Mouse (Mus musculus): ENCODE data around the gene Crxos.

Crxos gene

DNA sequence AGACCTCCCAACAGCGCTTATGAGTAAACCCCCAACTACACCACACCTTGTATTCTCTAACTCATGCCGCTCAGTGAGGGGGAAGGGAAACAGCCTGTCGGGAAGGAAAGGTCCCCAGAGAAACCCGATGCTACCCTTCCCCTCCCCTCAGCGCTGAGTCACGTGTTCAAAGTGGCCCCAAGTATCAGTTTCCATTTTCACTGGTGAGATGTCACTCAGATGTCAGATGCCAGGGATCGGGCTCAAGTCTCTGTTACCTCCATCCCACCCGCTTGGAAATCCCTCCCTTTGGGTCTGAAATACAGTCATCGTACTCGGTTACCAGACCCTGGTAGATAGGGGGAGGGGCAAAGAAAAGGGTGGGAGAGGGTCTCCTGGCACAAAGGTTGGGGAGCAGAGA lies 39.4 kb downstream of the Crxos start:
- peak; percentile 82 for DNase-seq (ENCODE audit: low spot score)

DNA sequence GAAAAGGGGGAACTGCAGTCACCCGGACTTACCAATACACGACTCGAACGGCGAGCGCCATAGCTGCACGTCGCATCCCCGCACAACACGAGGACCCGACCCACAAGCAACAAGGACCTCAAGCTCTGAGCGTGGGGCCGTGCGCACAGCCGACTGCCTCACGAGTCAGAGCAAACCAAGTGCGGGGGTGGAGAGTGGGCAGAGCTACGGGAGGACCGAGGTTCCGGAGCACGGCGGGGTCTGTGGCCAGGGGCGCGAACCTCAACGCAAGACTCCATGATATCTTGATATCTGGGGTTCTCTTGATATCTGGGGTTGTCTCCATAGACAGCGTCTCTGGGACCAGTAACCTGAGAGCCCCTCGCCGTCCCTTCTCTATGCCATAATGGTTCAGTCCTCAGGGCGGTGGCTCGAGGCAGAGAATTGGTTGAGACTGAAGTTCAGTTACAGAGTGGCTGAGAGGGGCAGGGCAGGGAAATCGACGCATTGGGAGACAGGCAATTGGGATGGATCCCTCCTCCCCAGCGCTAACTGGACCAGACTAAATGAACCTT lies 39.9 kb downstream of the Crxos start, which contains the start of gene Selenow:
Selenow (minus strand) TSS at position 183 of the 554 bp plus-strand sequence.
- DNase-seq (ENCODE audit: low spot score): peak; percentile 96

DNA sequence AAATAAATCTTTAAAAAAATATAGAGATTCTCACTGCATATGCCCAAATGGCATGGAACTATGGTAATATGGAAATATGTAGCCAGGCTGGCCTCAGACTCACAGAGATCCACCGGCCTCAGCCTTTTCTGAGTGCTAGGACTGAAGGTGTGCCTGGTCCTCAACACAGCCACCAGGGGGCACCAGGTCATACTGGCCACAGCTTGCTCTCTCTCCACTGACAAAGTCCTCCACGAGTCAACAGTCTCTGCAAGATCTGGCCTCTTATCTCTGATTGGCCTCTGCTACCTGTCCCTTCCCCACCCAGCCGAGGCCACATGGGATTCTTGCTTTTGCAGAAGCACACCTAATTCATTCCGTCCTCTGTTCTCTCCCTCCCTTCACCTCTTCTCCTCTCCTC lies 47.5 kb downstream of the Crxos start:
- peak; percentile 74 for DNase-seq (ENCODE audit: low spot score)

DNA sequence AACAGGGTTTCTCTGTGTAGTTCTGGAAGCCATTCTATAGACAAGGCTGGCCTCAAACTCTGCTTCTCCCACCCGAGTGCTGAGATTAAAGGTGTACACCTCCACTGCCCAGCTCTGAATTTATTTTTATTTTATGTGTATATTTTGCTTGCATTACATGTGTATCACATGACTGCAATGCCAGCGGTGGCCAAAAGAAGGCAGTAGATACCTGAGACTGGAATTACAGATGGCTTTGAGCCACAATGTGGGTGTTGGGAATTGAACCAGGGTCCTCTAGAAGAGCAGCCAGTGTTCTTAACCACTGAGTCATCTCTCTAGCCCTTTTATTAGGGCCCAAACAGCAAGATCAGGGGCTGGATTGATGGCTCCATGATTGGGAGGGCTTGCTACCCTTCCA lies 48.1 kb downstream of the Crxos start:
- no peak for DNase-seq (ENCODE audit: low spot score)

DNA sequence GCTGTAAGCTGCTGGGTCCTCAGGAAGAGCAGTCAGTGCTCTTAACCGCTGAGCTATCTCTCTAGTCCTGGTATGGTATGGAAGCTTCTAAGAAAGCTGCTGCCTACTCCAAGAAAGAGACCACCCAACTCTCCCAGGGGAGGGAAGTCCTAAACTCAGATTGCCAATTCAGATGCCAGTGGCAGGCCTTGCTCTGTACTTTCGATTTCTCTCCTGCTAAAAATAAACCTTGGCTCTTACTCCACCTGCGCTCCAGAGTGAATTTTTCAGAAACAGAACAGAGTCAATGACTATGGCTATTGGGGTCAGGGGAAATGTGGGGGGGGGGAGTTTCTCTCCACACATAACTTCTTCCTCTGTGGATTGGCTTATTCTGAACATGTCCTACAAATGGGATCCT lies 49.2 kb downstream of the Crxos start:
- no peak for DNase-seq (ENCODE audit: low spot score)

DNA sequence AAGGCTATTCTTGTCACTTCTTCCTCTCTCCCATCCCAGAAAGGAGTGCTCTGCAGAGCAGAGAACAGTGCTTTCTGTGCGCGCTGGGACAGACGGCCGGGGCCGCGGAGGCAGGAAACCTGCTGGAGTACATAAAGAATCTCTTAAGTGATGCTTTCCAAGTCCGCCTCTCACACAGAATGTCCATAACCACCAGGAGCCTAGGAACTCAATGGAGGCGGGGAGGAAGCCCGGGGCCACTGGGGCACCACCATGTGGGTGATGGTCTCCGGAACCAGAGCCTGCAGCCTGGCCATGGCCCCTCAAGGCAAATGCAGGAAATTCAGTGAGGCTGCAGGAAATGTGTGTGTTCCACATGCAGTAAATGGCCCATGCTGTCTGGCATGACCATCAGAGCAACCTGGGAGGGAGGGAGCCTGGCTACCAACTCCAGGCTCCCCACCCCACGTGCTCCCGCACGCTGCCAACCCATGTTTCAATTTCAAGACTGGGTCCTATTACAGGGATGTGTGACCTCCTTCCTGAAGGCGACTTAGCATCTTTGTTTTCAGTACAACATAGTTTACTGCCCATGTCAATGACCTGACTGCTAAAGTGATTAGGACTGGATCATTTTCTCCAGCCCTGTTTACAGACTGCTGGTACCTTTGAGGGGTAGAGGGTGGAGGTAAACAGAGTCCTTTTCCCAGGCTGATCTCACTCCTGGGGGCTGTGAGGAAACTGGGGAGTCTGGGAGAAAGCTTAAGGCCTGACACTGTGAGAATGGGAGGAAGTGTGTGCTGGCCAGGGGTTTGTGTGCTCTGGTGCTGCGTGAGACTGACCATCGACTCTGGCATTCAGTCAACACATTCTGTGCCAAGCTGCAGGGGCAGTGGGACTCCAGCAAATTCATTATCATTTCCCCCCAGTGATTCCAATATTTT lies 51.3 kb downstream of the Crxos start:
- no peak for DNase-seq (ENCODE audit: low spot score)

DNA sequence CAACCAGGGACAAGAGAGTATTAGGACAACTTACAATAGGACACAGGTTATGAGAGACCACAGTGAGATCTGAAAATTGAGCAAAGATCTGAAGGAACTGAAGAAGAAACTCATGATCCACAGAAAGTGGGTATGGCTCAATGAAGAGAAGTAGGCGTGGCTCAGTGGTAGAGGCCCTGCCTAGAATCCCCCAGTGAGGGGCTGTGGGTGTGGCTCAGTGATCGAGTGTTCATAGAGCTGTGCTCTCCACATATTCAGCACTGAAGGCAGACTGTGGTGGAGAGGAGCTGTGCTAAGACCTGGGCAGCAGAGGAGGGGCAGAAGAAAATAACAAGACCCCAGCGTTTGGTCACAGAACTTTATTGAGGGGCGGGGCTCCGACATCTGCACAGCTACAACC lies 55.1 kb downstream of the Crxos start:
- DNase-seq (ENCODE audit: low spot score): no peak

DNA sequence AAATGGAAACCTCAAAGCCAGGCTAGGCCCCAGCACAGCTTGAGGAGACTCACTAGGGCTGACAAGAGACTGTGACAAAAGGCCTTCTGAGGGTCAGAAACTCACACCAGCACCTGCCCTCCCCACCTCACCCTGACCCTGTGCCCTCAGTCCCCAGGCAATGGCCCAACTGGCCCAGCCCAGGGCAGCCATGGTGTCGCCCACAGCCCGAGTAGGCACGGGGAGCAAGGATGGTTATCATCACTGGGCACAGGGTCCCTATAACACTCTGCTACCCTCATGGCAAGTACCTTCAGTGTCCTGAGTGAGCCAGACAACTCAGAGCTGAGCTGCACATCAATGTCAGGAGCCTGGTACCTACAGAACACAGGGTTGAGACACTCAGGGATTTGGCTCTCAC lies 56.2 kb downstream of the Crxos start:
- no peak for DNase-seq (ENCODE audit: low spot score)

DNA sequence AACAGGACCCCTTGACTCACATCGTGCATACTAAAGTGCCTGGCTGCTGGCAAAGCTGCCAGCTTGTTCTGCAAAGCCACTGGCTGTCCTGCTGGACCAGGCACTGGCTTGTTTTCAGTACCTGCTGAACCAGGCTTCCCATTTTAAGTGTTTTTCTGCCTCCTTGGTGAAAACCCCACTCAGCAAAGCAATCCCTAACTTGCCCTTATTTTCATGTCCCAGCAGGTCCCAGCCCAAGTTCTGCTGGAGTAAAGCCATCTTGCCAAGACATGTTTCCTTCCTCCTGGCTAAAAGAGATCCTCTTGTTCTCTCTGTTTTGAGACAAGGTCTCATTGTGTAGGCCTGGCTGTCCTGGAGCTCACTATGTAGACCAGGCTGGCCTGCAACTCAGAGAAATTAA lies 61.9 kb downstream of the Crxos start:
- DNase-seq (ENCODE audit: low spot score): no peak

DNA sequence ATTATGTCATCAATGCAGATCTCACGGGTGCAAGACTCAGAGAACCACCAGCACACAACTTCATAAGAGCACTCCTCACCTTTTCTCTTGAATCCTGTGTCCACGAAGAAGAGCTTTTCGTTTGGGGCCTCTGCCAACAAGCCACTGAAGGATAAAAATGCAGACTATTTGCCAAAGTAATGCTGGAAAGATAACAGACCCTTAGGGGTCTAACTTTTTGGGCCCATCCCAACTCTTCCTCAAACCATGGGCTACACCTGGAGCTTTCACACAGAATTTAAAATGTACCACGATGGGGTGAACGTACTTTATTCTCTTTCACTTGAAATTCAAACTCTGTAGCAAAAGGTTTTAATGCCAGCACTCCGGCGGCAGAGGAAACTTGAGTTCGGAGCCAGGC lies 62.8 kb downstream of the Crxos start:
- DNase-seq (ENCODE audit: low spot score): no peak

DNA sequence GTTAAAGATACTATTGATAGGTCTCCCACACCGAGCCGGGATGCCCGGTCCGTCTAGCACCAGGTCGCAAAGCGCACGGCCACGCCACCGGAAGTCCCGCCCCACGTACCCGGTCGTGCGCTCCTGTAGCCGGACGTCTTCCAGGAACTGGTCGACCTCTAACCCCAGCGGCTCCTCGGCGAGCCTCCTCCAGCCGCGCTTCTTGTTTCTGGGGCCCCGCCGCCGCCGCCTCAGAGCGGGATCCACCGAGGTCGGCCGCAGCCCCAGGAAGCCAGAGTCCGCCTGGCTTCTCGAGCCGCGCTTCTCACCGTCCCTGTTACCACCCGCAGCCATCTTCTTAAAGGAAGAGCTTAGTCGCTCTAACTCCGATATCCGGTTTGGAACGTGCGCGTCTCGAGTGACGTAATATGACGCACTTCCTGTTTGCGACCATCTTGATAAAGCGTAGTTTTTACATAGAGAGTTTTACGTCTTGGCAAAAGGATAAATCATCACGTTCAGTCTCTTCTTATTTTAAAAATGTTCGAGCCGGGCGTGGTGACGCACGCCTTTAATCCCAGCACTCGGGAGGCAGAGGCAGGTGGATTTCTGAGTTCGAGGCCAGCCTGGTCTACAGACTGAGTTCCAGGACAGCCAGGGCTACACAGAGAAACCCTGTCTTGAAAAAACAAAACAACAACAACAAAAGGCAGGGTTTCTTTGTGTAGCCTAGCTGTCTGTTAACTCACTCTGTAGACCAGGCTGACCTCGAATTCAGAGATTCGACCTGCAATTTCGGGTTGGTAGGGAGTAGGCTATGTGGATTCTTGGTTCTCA lies 63.5 kb downstream of the Crxos start, which contains the start of gene Nop53:
Nop53 (minus strand) TSS at position 354 of the 816 bp plus-strand sequence.
- peak; percentile 100 for DNase-seq (ENCODE audit: low spot score)

DNA sequence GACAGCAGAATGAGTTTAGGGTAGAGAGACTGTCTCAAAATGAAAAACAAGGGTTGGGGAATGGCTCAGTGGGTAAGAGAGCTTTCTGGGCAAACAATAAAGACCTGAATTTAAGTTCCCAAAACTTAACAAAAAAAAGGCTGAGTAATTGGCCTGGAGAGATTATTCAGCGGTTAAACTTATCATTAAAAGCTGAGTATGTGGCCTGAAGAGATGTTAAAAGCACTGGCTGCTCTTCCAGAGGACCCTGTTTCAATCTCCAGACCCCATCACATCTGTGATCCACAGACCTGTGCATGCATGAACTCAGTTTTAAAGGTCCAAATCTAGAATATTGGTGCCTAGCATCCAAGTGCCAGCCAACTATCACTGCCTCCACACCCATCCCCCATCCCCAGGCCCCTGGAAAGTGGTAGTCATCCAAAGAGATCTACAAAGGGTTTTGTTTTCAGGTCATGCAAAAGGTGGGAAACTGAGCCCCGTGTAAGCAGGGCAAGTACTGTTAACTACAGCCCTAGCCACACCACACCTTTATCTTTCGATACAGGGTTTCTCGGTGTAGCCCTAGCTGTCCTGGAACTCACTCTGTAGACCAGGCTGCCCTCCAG lies 65.3 kb downstream of the Crxos start:
- DNase-seq (ENCODE audit: low spot score): no peak

DNA sequence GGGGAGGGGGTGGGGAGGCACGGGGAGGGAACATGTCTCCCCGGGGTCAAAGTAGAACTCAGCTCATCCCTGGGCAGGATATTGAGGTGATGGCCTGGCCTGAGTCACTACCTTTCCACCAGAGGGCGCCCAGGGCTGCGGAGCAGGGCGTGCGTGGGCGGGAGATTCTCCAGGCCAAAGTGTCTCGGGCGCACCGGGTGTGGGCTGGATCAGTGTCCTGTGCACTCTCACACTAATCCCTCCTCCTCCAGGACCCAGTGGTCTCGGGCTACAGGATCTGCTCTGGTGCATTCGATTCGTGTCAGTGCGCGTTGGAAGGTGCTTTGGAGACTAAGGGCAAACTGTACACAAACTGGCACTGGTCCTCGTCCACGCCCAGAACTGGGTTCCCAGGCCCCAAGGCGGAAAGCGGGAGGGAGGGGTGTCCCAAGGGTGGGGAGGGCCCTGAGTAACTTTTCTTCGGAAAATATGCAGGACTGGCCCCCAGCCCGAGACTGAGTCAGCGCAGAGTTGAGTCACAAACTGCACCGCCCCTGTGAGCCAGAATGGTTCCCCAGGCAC lies 66.0 kb downstream of the Crxos start:
- DNase-seq (ENCODE audit: low spot score): peak; percentile 90

DNA sequence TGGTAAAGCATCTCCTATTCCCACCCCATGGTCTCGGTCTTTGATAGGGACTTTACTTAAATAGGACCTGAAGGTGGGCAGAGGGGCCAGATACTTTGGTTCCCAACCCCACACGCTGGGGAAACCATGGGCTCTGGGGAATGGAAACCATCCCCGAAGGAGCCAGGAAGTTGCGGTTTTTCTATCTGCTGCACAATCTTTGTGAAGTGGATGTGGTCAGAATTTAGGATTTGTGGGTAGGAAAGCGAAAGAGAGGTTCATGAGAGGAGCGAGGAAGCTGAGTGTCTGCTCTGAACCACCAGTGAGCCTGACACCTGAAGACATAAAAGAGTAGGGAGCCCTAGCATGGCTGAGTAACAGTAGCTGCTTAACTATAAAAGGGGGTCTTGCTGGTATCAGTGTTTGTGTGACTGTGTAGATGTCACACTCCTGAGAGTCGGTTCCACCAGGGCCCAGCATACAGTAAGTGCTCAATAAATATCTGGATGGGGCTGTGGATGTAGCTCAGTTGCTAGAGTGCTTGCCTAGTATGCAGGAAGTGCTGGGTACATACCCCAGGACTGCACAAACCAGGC lies 66.9 kb downstream of the Crxos start:
- DNase-seq (ENCODE audit: low spot score): no peak

DNA sequence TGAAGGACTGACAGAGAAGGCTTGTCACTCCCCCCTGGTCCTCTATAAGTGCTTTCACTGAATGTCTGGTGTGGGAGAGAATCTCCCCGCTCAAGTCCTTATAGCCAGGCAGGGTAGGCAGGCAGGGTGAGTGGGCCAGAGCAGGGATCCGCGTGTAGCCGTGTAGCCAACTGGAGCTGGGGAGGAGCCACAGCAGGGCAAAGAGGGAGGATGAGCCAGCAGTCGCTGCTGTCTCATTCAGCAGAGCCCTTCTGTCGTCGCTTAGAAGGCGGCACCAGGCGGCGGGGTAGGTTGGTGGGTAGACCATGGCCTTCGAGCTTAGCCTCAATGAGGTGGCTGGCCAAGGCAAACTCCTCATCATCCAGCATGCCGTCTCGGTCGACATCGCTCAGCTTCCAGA lies 67.6 kb downstream of the Crxos start:
- DNase-seq (ENCODE audit: low spot score): no peak

DNA sequence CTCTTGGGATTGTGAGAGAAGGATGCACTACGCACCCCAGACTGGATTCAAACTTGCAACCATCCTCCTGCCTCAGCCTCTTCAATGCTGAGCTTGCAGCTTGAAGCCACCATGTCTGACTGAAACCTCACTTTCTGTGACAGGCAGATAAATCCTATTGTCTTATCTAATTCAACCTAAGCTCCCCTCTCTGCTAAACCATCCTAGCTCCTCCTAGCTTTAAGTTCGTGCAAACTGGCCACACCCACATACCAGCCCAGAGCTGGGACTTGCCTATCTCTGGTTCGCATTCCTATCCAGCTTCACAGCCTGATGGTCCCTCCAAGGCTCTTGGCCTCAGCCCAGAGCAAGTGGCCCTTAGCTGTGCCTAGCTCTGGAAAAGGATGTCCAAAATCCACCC lies 70.0 kb downstream of the Crxos start:
- DNase-seq (ENCODE audit: low spot score): no peak
